Mouse (Mus musculus): ENCODE measurements around the gene Adnp.

DNA sequence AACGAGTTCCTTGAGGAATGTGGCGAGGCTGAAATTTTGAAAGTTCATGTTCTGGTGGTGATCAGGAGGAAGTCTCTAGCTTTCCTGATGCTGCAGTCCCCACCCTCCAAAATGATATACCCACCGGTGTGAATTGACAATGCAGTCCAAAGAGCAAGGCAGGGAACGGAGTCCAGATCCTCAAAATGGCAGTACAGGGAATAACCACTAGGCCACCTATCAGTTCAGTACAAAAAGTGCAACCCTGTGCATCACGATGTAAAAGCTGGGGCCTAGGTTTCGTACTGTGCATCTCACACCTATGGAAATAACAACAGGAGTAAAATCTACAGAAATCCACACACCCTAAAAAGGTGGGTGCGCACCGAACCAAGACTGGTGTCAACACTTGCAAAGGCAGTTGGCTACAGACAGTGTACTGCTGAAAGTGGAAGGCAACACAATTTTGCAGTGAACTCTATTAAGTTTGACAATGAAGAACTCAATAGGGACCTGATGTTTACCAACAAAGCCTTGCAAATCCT, 2.4 kb downstream of the Adnp start:
- TF ChIP-seq CTCF (IDR thresholded peaks at IDR 0.05; ENCODE audit: borderline replicate concordance, extremely low read depth, insufficient read depth, insufficient read length) (no peak), POLR2A (IDR thresholded peaks at IDR 0.05; ENCODE audit: borderline replicate concordance, extremely low read depth, insufficient read depth, insufficient read length, poor library complexity, severe bottlenecking) (no peak)
